Mouse (Mus musculus): ENCODE results near the gene Faap20. TPM values are rescaled to one million over a fixed set of nuclear protein-coding genes. Genes with fewer than 3 reads are reported as not detected.

Faap20 gene
- 1.3 TPM for polyA plus RNA-seq (2014; fragmentation: Illumina TruSeq; extraction: RNeasy Lipid Tissue Mini Kit (QIAGEN cat#74804); ENCODE audit: low read depth, low replicate concordance)

DNA sequence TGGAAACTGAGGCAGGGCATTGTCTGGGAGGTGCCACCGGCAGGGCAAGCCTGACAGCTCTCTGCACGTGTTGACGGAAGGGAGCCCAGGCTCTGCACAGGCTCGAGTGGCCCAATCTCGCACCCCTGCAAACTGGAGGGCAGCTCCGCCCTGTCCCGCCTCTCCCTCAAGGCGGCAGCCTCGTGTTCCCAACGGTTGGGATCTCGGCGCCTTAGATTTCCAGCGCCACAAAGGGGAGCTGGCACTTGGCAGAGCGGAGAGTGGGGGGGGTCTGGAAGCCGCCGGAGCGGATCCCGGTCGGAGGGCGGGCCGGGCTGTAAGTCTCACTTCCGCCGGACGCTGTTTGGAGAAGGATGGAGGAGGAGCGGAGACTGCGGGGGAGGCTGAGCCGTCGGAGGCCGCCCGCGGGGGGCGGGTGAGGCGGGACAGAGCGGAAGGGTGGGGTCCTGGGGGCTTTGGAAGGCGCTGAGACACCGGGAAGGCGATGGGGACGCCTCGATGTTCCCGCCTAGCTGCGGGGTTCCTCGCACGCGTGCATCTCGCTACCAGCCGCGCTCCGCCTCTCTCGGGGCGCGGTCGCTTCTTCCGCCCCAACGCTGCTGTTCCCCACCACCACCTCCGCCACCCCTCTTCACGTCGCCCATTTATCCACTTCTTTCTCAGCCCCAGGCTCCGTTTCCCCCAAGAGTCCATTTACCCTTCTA, at the start of gene Faap20:
Faap20 (plus strand) TSS at position 155 of the 704 bp plus-strand sequence.

DNA sequence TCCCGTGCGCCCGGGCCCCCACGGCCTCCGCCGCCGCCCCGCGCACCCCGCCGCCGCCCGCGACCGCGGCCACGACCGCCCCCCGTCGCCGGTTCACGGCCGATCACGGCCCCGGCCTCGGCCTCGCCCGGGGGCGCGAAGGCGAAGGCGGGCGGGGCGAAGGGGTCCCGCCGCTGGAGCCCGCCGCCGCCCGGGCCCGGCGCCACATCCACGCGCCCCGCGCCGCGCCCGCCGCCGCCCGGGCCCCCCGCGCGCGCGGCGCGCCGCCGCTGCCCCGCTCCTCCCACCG, 27.1 kb upstream of the Faap20 start, which contains the start of gene Ski:
Ski (minus strand) TSS at position 41 of the 289 bp plus-strand sequence.

Other genes with a start within 250 kb of the Faap20 start
- not detected for gene Plch2, start 193.0 kb upstream of the Faap20 start, polyA plus RNA-seq (2014; fragmentation: Illumina TruSeq; extraction: RNeasy Lipid Tissue Mini Kit (QIAGEN cat#74804); ENCODE audit: low read depth, low replicate concordance)
- gene Pex10, start 182.8 kb upstream of the Faap20 start, polyA plus RNA-seq (2014; fragmentation: Illumina TruSeq; extraction: RNeasy Lipid Tissue Mini Kit (QIAGEN cat#74804); ENCODE audit: low read depth, low replicate concordance): 3.3 TPM
- gene Rer1, start 163.4 kb upstream of the Faap20 start, polyA plus RNA-seq (2014; fragmentation: Illumina TruSeq; extraction: RNeasy Lipid Tissue Mini Kit (QIAGEN cat#74804); ENCODE audit: low read depth, low replicate concordance): 210 TPM
- 4.8 TPM for gene Morn1, start 163.2 kb upstream of the Faap20 start, polyA plus RNA-seq (2014; fragmentation: Illumina TruSeq; extraction: RNeasy Lipid Tissue Mini Kit (QIAGEN cat#74804); ENCODE audit: low read depth, low replicate concordance)
- 70.6 TPM for gene Ski, start 27.2 kb upstream of the Faap20 start, polyA plus RNA-seq (2014; fragmentation: Illumina TruSeq; extraction: RNeasy Lipid Tissue Mini Kit (QIAGEN cat#74804); ENCODE audit: low read depth, low replicate concordance)
- gene Prkcz, start 111.6 kb downstream of the Faap20 start, polyA plus RNA-seq (2014; fragmentation: Illumina TruSeq; extraction: RNeasy Lipid Tissue Mini Kit (QIAGEN cat#74804); ENCODE audit: low read depth, low replicate concordance): 1.2 TPM
- gene Gabrd, start 148.3 kb downstream of the Faap20 start, polyA plus RNA-seq (2014; fragmentation: Illumina TruSeq; extraction: RNeasy Lipid Tissue Mini Kit (QIAGEN cat#74804); ENCODE audit: low read depth, low replicate concordance): not detected
- gene Cfap74, start 159.4 kb downstream of the Faap20 start, polyA plus RNA-seq (2014; fragmentation: Illumina TruSeq; extraction: RNeasy Lipid Tissue Mini Kit (QIAGEN cat#74804); ENCODE audit: low read depth, low replicate concordance): 0.47 TPM
- not detected for gene Tmem52, start 219.3 kb downstream of the Faap20 start, polyA plus RNA-seq (2014; fragmentation: Illumina TruSeq; extraction: RNeasy Lipid Tissue Mini Kit (QIAGEN cat#74804); ENCODE audit: low read depth, low replicate concordance)
- gene Gnb1, start 241.6 kb downstream of the Faap20 start, polyA plus RNA-seq (2014; fragmentation: Illumina TruSeq; extraction: RNeasy Lipid Tissue Mini Kit (QIAGEN cat#74804); ENCODE audit: low read depth, low replicate concordance): 228 TPM